Mouse (Mus musculus) ES-Bruce4 (cell line): ENCODE measurements around the gene Kalrn. TPM values are rescaled to one million over a fixed set of nuclear protein-coding genes. Genes with fewer than 3 reads are reported as not detected.

Experiments
- H3K27ac ChIP-seq: 2 replicates; pipeline ENCODE4 v1.5.1; 2012; ENCODE audit warnings: low read length, inconsistent platforms; ENCODE audit not compliant: insufficient read depth
- H3K27me3 ChIP-seq: 2 replicates; pipeline ENCODE4 v1.6.1; 2012; ENCODE audit warnings: mild to moderate bottlenecking, low read length, inconsistent platforms; ENCODE audit not compliant: control insufficient read depth, poor library complexity, insufficient read depth, severe bottlenecking
- H3K36me3 ChIP-seq: 2 replicates; pipeline ENCODE4 v1.6.1; 2012; ENCODE audit warnings: inconsistent platforms, mild to moderate bottlenecking, low read length, moderate library complexity; ENCODE audit not compliant: control insufficient read depth, poor library complexity, insufficient read depth, severe bottlenecking
- H3K4me1 ChIP-seq: one replicate; pipeline ENCODE4 v1.8.1; 2011; ENCODE audit warnings: low read length; ENCODE audit not compliant: control insufficient read depth, insufficient read depth
- H3K4me3 ChIP-seq: 2 replicates; pipeline ENCODE4 v1.5.1; 2011; ENCODE audit warnings: low read depth, mild to moderate bottlenecking, low read length
- H3K9ac ChIP-seq: 2 replicates; pipeline ENCODE4 v1.6.1; 2012; ENCODE audit warnings: low read depth, mild to moderate bottlenecking, inconsistent platforms; ENCODE audit not compliant: poor library complexity, severe bottlenecking
- H3K9me3 ChIP-seq: replicated peaks from 2 replicates; pipeline ENCODE4 v1.6.1; 2012; ENCODE audit warnings: mild to moderate bottlenecking, low read length, inconsistent platforms; ENCODE audit not compliant: control insufficient read depth, poor library complexity, insufficient read depth, severe bottlenecking
- CTCF ChIP-seq: IDR thresholded peaks from one replicate; pipeline ENCODE4 v1.8.1; 2011; ENCODE audit warnings: low read depth, low read length
- EP300 ChIP-seq: IDR thresholded peaks from 2 replicates; pipeline ENCODE4 v1.6.1; 2011; ENCODE audit warnings: low read depth, low read length; ENCODE audit not compliant: insufficient read depth
- POLR2A ChIP-seq: IDR thresholded peaks from one replicate; pipeline ENCODE4 v1.8.1; 2011; ENCODE audit warnings: low read length; ENCODE audit not compliant: insufficient read depth
- polyA plus RNA-seq: library from polyadenylated mRNA; stranded (reverse); fragments of >200 nt; gene quantifications from 2 replicates; pipeline ENCODE4 v1.2.4, GENCODE M21; 2011; ENCODE audit warnings: low read depth; ENCODE audit not compliant: missing spikeins, insufficient read depth, insufficient read length

The Kalrn gene
- polyA plus RNA-seq, 1 experiment: 8.2 TPM

DNA sequence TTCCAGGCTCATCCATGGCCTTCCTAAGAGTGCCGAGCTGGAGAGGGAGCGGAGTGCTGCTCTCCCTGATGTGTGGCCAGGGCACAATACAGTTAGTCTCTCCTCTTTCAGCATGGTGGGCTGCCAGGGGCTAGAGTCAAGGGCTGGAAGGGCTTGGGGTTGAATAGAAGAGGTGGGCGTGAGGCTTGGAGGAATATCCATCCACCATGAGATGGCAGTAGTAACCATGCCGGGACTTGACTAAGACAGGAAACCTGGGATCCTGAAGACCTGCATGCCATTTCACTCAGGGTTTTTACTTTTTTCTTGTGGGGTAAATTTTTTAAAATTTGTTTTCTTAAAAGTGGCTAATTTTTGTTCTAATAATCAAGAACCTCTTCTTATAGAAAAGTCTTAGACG is 365.4 kb downstream of the Kalrn start:
- H3K9me3 ChIP-seq: no peaks in the 10 kb centered on the region
- no peak overlapping the region for H3K9ac ChIP-seq
- H3K27ac ChIP-seq: no peak overlapping the region
- no peaks in the 10 kb centered on the region for H3K27me3 ChIP-seq
- no peak for TF ChIP-seq POLR2A
- no peak for TF ChIP-seq CTCF
- TF ChIP-seq EP300: no peak
- no peak overlapping the region for H3K4me3 ChIP-seq
- no peaks in the 10 kb centered on the region for H3K36me3 ChIP-seq
- H3K4me1 ChIP-seq: no peaks in the 10 kb centered on the region

DNA sequence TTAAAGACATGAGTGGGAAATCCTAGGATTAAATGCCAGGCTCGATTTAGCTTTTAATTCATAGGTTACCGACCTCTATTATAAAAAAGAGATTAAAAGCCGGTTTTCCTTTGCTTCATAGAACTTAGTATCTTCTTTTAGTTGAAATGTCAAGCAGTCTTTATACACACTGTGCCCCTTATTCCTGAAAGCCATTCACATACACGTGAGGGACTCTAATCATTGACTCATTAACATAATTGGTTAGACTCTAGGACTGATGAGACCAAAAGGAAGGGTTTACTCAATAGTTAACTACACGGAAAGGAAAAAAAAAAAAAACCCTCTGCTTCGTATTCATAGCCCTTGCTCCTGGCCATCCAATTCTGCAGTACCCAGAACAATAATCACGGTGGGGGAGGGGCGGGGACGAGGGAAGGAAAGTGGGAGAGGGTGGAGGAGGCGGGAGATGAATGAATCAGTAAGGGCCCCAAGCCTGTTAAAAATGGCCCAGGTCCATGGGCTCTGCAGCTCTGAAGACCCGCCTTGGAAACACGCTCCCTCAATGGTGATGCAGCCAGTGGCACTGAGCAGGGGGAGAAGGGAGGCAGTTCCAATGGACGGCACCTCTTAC is 368.7 kb downstream of the Kalrn start:
- Histone ChIP-seq H3K9me3 (no peaks in the 10 kb centered on the region), H3K9ac (no peak overlapping the region), H3K36me3 (no peaks in the 10 kb centered on the region), H3K4me3 (no peak overlapping the region), H3K27ac (no peak overlapping the region), H3K4me1 (no peaks in the 10 kb centered on the region), H3K27me3 (no peaks in the 10 kb centered on the region)
- no peak for TF ChIP-seq CTCF
- no peak for TF ChIP-seq EP300
- no peak for TF ChIP-seq POLR2A

DNA sequence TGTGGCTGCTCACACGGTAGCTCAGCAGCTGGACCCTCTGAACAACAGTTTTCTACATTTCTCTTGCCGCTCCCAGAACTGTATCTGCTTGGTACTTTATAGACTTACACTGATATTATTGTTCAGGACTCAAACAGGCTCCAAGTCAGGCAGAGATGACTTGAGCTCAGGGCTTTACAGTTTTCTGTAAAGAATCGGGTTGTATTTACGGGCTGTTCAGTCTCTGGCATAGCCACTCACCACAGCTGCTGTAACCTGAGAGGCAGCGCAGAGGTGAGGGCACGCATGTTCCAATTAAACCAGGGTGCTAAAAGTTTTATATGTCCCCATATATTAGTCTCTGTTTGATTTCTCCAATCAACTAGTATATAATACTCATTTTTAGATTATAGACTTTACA is 373.8 kb downstream of the Kalrn start:
- Histone ChIP-seq H3K4me3 (no peak overlapping the region), H3K36me3 (no peaks in the 10 kb centered on the region)

DNA sequence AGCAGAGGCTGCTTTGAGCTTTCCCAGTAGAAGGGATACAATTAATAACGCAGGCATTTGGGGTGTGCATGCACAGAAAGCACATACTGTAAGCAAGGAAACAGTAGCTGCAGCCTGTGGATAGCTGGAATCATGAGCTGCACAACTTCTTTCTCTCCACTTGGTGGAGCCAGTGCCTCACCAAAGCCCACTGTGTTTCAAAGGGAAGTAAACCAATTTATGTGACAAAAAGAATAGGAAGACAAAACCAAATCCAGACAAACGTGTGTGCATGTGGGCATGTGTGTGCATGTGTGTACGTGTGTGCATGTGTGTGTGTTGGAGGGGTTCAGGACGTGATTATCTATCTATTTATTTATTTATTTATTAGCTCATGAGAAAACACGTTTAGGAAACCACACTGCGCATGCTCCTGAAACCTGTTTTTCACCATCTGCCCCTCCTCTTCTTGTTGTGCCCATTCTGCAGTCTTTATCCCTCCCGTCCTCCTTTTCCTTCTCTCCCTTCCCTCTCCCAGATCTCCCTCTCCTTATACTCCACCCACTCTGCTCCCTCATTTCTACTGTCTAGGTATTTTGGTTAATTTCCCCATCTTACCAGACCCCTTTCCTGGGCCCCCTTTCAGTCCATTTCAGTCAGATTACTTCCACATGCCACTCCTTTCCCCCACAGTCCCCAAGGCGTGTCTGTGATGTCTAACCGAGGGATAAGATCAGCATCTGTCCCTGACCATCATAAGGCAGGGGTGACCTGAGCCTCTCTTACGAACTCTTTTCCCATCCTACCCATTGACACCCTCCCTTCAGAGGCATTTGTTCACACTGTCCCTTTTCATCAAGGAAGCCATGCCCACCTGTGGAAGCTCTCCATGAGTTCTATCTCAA is 380.1 kb downstream of the Kalrn start:
- Histone ChIP-seq H3K9me3 (no peaks in the 10 kb centered on the region), H3K27me3 (no peaks in the 10 kb centered on the region), H3K4me3 (no peak overlapping the region), H3K36me3 (no peaks in the 10 kb centered on the region), H3K9ac (no peak overlapping the region), H3K27ac (no peak overlapping the region), H3K4me1 (no peaks in the 10 kb centered on the region)
- TF ChIP-seq CTCF (peak; percentile 63), EP300 (no peak)

More for the DNA sequence above, 373.8 kb downstream of the Kalrn start:
- TF ChIP-seq CTCF (no peak), EP300 (no peak), POLR2A (no peak)
- Histone ChIP-seq H3K27ac (no peak overlapping the region), H3K9ac (no peak overlapping the region), H3K27me3 (no peaks in the 10 kb centered on the region), H3K9me3 (no peaks in the 10 kb centered on the region), H3K4me1 (no peaks in the 10 kb centered on the region)

DNA sequence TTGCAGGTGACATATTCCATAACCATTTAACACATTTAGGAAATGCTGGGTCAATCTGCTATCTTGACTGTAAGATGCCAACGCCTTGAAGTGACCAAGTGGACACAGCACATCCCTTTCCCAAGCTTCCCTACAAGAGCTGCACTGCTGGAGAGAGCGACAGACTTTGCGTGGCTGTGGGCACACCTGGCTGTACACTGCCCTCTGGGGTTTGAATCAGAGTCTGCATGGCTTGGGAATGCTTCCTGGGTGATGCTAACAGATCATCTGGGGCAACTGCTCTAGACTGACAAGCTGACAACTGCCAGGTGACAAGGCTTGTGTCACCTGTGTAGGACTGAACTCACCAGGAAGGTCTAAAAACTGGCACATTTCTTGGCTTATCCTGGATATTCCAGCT is 388.6 kb downstream of the Kalrn start:
- Histone ChIP-seq H3K27me3 (no peaks in the 10 kb centered on the region), H3K36me3 (no peaks in the 10 kb centered on the region), H3K27ac (no peak overlapping the region), H3K9me3 (no peaks in the 10 kb centered on the region), H3K9ac (no peak overlapping the region), H3K4me1 (no peaks in the 10 kb centered on the region), H3K4me3 (no peak overlapping the region)
- TF ChIP-seq EP300: no peak
- TF ChIP-seq CTCF: peak; percentile 42
- no peak for TF ChIP-seq POLR2A

DNA sequence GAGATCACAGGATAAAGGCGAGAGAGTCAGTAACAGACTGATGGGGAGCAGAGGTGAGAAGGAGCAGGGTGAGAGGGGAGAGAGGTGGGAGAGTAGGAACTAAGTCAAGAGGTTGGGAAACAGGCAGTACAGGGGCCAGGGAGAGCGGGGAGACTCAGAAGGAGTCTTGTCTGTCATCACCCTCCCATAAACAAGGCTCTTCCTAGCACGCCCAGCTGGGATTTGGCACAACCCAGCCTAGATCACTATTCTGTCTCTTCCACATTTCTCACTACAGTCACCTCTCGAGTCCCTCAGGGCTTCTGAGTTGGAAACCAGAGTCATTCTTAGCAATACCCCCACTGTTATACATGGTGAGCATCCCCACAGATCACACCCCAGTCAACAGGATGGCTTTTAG is 390.1 kb downstream of the Kalrn start:
- Histone ChIP-seq H3K27ac (no peak overlapping the region), H3K36me3 (no peaks in the 10 kb centered on the region), H3K4me3 (no peak overlapping the region), H3K9ac (no peak overlapping the region), H3K9me3 (no peaks in the 10 kb centered on the region), H3K27me3 (no peaks in the 10 kb centered on the region), H3K4me1 (no peaks in the 10 kb centered on the region)
- TF ChIP-seq POLR2A (no peak), CTCF (no peak), EP300 (no peak)
